Mouse (Mus musculus): ENCODE results near the gene Hsd11b1. TPM values are rescaled to one million over a fixed set of nuclear protein-coding genes. Genes with fewer than 3 reads are reported as not detected.
A peak's percentile ranks its signal among the peaks of the same experiment; 100 is the strongest.

Gene Hsd11b1
- polyA plus RNA-seq, 1 experiment: 0.12 TPM

GRCm38 (mm10) chr1:193298141-193298765 lies 34.4 kb upstream of the Hsd11b1 start:
- H3K27me3 ChIP-seq (ENCODE audit: control insufficient read depth, insufficient read depth, insufficient read length): no peaks in the 10 kb centered on the region
- TF ChIP-seq CEBPB (IDR thresholded peaks at IDR 0.05; ENCODE audit: low read depth) (no peak), USF1 (IDR thresholded peaks at IDR 0.05; ENCODE audit: low read depth) (peak; percentile 1), FOSL1 (IDR thresholded peaks at IDR 0.05; ENCODE audit: insufficient read depth, low read length, poor library complexity, severe bottlenecking) (peak; percentile 97), MAX (IDR thresholded peaks at IDR 0.05) (peak; percentile 91), MYOD1 (IDR thresholded peaks at IDR 0.05; ENCODE audit: control insufficient read depth, insufficient read length, low read depth) (peak; percentile 72)
- no peak overlapping the region for H3ac ChIP-seq (ENCODE audit: control insufficient read depth, insufficient read length, low read depth)
- no peaks in the 10 kb centered on the region for H3K36me3 ChIP-seq (ENCODE audit: control insufficient read depth, insufficient read depth)
- no peaks in the 10 kb centered on the region for H3K79me2 ChIP-seq (ENCODE audit: control insufficient read depth, insufficient read depth)
- no peak overlapping the region for H3K4me3 ChIP-seq (ENCODE audit: insufficient read depth, poor library complexity, severe bottlenecking)
- no peaks in the 10 kb centered on the region for H3K79me3 ChIP-seq (ENCODE audit: low read depth)

- Histone ChIP-seq H3ac (ENCODE audit: control insufficient read depth, insufficient read length, low read depth) (no peak overlapping the region), H3K4me3 (ENCODE audit: insufficient read depth, poor library complexity, severe bottlenecking) (no peak overlapping the region), H3K79me3 (ENCODE audit: low read depth) (no peaks in the 10 kb centered on the region), H3K36me3 (ENCODE audit: control insufficient read depth, insufficient read depth) (no peaks in the 10 kb centered on the region), H3K79me2 (ENCODE audit: control insufficient read depth, insufficient read depth) (no peaks in the 10 kb centered on the region), H3K27me3 (ENCODE audit: control insufficient read depth, insufficient read depth, insufficient read length) (no peaks in the 10 kb centered on the region)
- no peak for TF ChIP-seq CEBPB (IDR thresholded peaks at IDR 0.05; ENCODE audit: low read depth)
These were observed 32.0 kb upstream of the Hsd11b1 start for GRCm38 (mm10) chr1:193295920-193296319.

- Histone ChIP-seq H3K27me3 (ENCODE audit: control insufficient read depth, insufficient read depth, insufficient read length) (no peaks in the 10 kb centered on the region), H3K79me2 (ENCODE audit: control insufficient read depth, insufficient read depth) (no peaks in the 10 kb centered on the region), H3K36me3 (ENCODE audit: control insufficient read depth, insufficient read depth) (no peaks in the 10 kb centered on the region), H3K79me3 (ENCODE audit: low read depth) (no peaks in the 10 kb centered on the region), H3ac (ENCODE audit: control insufficient read depth, insufficient read length, low read depth) (no peak overlapping the region), H3K4me3 (ENCODE audit: insufficient read depth, poor library complexity, severe bottlenecking) (no peak overlapping the region)
- TF ChIP-seq USF1 (IDR thresholded peaks at IDR 0.05; ENCODE audit: low read depth): no peak
- TF ChIP-seq MYOG (IDR thresholded peaks at IDR 0.05; ENCODE audit: control insufficient read depth, extremely low read depth, insufficient read length): no peak
These were observed 30.1 kb upstream of the Hsd11b1 start for GRCm38 (mm10) chr1:193293926-193294325.

GRCm38 (mm10) chr1:193293039-193293438 lies 29.2 kb upstream of the Hsd11b1 start:
- H3K27me3 ChIP-seq (ENCODE audit: control insufficient read depth, insufficient read depth, insufficient read length): no peaks in the 10 kb centered on the region
- no peaks in the 10 kb centered on the region for H3K79me2 ChIP-seq (ENCODE audit: control insufficient read depth, insufficient read depth)
- TF ChIP-seq CEBPB (IDR thresholded peaks at IDR 0.05; ENCODE audit: low read depth) (no peak), CTCF (IDR thresholded peaks at IDR 0.05; ENCODE audit: control insufficient read depth, insufficient read depth, insufficient read length) (no peak), MYOD1 (IDR thresholded peaks at IDR 0.05; ENCODE audit: control insufficient read depth, insufficient read length, low read depth) (no peak), MYOG (IDR thresholded peaks at IDR 0.05; ENCODE audit: control insufficient read depth, extremely low read depth, insufficient read length) (no peak), FOSL1 (IDR thresholded peaks at IDR 0.05; ENCODE audit: insufficient read depth, low read length, poor library complexity, severe bottlenecking) (no peak)
- no peak overlapping the region for H3ac ChIP-seq (ENCODE audit: control insufficient read depth, insufficient read length, low read depth)
- no peaks in the 10 kb centered on the region for H3K79me3 ChIP-seq (ENCODE audit: low read depth)
- H3K36me3 ChIP-seq (ENCODE audit: control insufficient read depth, insufficient read depth): no peaks in the 10 kb centered on the region
- no peak overlapping the region for H3K4me3 ChIP-seq (ENCODE audit: insufficient read depth, poor library complexity, severe bottlenecking)

- no peaks in the 10 kb centered on the region for H3K27me3 ChIP-seq (ENCODE audit: control insufficient read depth, insufficient read depth, insufficient read length)
- no peak overlapping the region for H3K4me3 ChIP-seq (ENCODE audit: insufficient read depth, poor library complexity, severe bottlenecking)
- no peaks in the 10 kb centered on the region for H3K79me2 ChIP-seq (ENCODE audit: control insufficient read depth, insufficient read depth)
- no peaks in the 10 kb centered on the region for H3K36me3 ChIP-seq (ENCODE audit: control insufficient read depth, insufficient read depth)
- H3K79me3 ChIP-seq (ENCODE audit: low read depth): no peaks in the 10 kb centered on the region
- TF ChIP-seq MAX (IDR thresholded peaks at IDR 0.05) (no peak), MYOD1 (IDR thresholded peaks at IDR 0.05; ENCODE audit: control insufficient read depth, insufficient read length, low read depth) (peak; percentile 56), MYOG (IDR thresholded peaks at IDR 0.05; ENCODE audit: control insufficient read depth, extremely low read depth, insufficient read length) (no peak), CTCF (IDR thresholded peaks at IDR 0.05; ENCODE audit: control insufficient read depth, insufficient read depth, insufficient read length) (no peak), FOSL1 (IDR thresholded peaks at IDR 0.05; ENCODE audit: insufficient read depth, low read length, poor library complexity, severe bottlenecking) (no peak), USF1 (IDR thresholded peaks at IDR 0.05; ENCODE audit: low read depth) (no peak)
- no peak overlapping the region for H3ac ChIP-seq (ENCODE audit: control insufficient read depth, insufficient read length, low read depth)
These were observed 26.8 kb upstream of the Hsd11b1 start for GRCm38 (mm10) chr1:193290686-193291085.

- Histone ChIP-seq H3K79me2 (ENCODE audit: control insufficient read depth, insufficient read depth) (no peaks in the 10 kb centered on the region), H3K4me3 (ENCODE audit: insufficient read depth, poor library complexity, severe bottlenecking) (no peak overlapping the region), H3K79me3 (ENCODE audit: low read depth) (no peaks in the 10 kb centered on the region), H3K36me3 (ENCODE audit: control insufficient read depth, insufficient read depth) (no peaks in the 10 kb centered on the region), H3K27me3 (ENCODE audit: control insufficient read depth, insufficient read depth, insufficient read length) (no peaks in the 10 kb centered on the region), H3ac (ENCODE audit: control insufficient read depth, insufficient read length, low read depth) (no peak overlapping the region)
- TF ChIP-seq FOSL1 (IDR thresholded peaks at IDR 0.05; ENCODE audit: insufficient read depth, low read length, poor library complexity, severe bottlenecking) (no peak), USF1 (IDR thresholded peaks at IDR 0.05; ENCODE audit: low read depth) (no peak), MYOG (IDR thresholded peaks at IDR 0.05; ENCODE audit: control insufficient read depth, extremely low read depth, insufficient read length) (no peak), CEBPB (IDR thresholded peaks at IDR 0.05; ENCODE audit: low read depth) (no peak), CTCF (IDR thresholded peaks at IDR 0.05; ENCODE audit: control insufficient read depth, insufficient read depth, insufficient read length) (no peak), MAX (IDR thresholded peaks at IDR 0.05) (no peak), MYOD1 (IDR thresholded peaks at IDR 0.05; ENCODE audit: control insufficient read depth, insufficient read length, low read depth) (no peak)
These were observed 26.0 kb upstream of the Hsd11b1 start for GRCm38 (mm10) chr1:193289914-193290313.
